Mouse (Mus musculus): ENCODE results near the gene Mlst8.

The Mlst8 gene

DNA sequence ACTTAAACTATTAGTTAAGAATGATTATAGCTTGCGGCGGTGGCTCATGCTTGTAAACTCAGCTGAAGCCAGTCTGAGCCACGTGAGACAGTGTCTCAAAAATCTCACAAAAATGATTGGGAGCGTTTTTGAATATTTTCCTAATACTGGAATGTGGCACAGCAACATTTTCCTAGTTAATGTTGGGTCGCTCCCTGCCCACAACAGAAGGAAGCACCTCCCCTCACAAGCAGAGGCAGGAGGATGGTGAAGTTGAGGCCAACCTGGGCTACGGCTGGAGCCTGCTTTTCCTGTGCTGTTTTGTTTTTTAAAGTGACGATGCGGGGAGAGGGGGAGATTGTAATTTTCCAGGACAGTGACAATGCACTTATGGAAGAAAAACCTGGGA, 51.7 kb downstream of the Mlst8 start:
- 14% methylated on average over 8 of the region's 8 CpGs for WGBS

DNA sequence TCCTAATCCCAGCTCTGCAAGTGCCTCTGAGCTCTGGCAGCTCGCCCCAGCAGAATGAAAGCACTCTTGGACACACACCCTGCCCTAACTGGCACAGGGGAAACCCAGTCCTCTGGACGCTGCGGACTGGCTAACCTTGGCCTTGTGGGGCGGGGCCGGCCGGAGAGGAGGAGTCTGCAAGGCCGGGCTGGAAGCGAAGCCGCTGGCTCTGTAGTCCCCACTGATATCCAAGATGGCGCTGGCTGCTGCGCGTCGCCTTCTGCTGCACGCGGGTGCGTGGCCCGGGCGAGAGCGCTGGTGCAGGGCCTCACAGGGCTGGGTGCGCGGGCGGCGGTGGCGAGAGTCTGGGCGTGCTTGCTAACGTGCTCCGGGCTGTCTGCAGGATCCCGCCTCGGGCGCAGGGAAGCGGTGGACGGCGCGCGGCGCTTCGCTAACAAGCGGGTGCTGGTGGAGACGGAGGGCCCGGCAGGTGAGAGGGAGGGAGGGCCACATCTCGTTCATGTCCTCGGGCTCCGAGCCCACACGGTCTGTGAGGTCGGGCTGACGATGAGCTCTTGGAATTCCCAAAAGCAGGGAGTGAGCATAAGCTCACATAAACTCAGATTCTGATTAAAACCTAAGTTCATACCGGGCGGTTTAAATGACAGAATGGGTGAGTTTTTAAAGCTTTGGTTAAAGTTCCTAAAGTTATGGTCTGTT, 52.3 kb downstream of the Mlst8 start, which contains the start of gene Eci1:
Eci1 (plus strand) TSS at position 171 of the 699 bp plus-strand sequence.
- under 1% methylated on average over 48 of the region's 48 CpGs for WGBS

DNA sequence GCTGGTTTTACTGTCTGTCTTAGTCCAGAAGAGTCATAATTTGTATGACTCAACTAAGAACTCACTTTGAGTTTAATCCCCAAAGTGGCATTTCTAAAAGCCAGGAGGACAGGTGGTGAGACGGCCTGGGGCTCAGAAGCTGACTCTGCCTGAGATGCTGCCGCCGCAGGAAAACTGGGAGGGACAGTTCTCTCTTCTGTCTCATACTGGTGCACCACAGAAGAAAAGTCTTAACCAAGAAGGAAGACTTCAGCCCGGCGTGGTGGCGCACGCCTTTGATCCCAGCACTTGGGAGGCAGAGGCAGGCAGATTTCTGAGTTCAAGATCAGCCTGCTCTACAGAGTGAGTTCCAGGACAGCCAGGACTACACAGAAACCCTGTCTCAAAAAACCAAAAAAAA, 53.0 kb downstream of the Mlst8 start:
- 83% methylated on average over 7 of the region's 7 CpGs for WGBS

DNA sequence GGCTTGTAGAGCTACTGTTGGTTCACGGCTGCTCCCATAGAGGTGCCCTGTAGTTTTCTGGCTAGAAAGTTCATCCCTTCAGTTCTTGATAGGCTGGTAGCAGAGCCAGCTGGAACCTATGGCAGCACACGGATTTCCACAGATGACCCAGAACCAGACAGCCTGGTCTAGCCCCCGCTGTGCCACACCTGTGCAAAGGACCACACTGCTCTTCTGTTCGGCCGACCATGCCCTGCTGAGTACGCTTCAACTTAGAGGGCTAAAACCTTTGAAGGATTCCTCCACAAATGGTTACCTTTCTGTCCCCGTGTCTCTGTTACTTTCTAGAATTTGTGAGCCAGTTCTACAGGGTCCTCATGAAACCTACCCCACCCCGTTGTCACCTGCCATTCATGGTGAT, 53.6 kb downstream of the Mlst8 start:
- 96% methylated on average over 6 of the region's 8 CpGs for WGBS

DNA sequence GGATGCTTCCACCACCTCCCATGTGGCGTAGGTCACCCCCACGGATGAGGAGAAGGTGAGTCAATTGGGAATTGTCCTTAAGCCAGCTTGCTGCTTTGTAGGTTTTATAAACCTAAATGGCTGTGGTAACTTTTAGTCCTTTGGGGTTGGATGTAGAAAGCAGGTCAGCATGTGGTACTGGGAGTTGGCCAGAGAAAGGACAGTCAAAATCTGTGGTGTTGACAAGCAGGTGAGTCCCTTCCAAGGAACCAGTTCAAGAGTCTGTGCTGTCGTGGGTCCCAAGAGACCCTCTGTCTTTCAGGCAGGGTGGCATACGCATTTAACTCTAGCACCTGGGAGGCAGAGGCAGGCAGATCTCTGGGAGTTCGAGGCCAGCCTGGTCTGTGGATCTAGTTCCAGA, 54.4 kb downstream of the Mlst8 start:
- WGBS, result 89% methylated on average over 5 of the region's 5 CpGs
